Mouse (Mus musculus): ENCODE results near the gene Camkk2.

- no peak for TF ChIP-seq CTCF (IDR thresholded peaks at IDR 0.05; ENCODE audit: borderline replicate concordance, insufficient read depth, low read depth, low read length)
- no peak for TF ChIP-seq POLR2A (IDR thresholded peaks at IDR 0.05; ENCODE audit: borderline replicate concordance, insufficient read depth, low read length)
Observed at GRCm38 (mm10) chr5:122700837-122701212, 78.4 kb downstream of the Camkk2 start.
